Mouse (Mus musculus) kidney, postnatal 25 days (tissue): Measurements from ENCODE around the gene Olfr611.
"Not testable (repeated sequence)": the region's sequence is repeated elsewhere in the genome, so short reads cannot be mapped to it uniquely, and the experiment has no call there.

Source experiments
- DNase-seq, 2 experiments: peaks; one replicate each; pipeline ENCODE4 v3.0.0; 2021; ENCODE audit warnings: mixed read lengths in 2 of 2

Olfr611 gene

GRCm38 (mm10) chr7:103520746-103521145 is at the start of gene Olfr611:
Gene Olfr611, minus strand, starts transcription at chr7:103520846.
- DNase-seq, result not testable (repeated sequence)

GRCm38 (mm10) chr7:103569043-103569442 is 48.4 kb upstream of the Olfr611 start, which contains the start of gene Olfr616:
Gene Olfr616, minus strand, starts transcription at chr7:103569143.
- DNase-seq, result no peak

DNA sequence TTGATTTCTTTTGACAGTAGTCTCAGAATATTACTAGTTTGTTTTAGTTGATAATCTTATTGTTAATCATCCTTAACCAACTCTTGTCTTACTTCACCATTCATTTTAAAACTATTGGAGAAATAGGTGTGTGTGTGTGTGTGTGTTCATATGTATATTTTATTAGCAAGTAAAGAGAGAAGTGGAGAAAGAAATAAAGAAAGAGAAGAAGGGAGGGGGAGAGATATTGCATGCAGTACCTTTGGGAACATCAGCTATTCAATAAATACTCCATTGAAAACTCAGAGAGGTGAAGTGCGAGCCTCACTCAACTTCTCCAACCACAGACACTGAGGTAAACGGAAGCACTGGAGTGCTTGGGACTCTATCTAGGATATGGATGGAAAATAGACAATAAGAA is 35.1 kb upstream of the Olfr611 start, which contains the start of gene Olfr615:
Olfr615 (plus strand) TSS at position 301 of the 400 bp plus-strand sequence.
- DNase-seq, result no peak

- no peak for DNase-seq
Observed at GRCm38 (mm10) chr7:103547774-103548173, 27.1 kb upstream of the Olfr611 start, which contains the start of gene Olfr613. Gene Olfr613, plus strand, starts transcription at chr7:103548074.

GRCm38 (mm10) chr7:103542617-103543016 is 22.0 kb upstream of the Olfr611 start, which contains the start of gene Olfr612:
Gene Olfr612, minus strand, starts transcription at chr7:103542717.
- not testable (repeated sequence) for DNase-seq

DNA sequence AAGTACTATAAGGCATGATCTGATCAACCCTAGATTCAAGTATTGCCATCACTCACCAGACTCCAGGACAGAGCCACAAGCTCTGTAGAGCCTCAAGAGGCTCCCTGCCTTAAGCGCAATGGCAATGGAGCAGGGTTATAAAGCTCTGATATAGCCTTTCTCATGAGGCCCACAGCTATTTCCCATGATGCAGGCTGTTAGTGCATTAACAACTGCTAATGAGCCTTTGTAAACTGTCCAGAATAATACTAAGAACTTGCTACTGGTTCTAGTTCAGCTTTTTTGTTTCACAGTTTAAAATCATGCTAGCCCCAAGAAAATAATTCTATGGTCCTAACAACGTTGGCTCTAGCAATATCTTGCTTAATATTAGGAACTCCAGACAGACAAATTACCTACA is 8.6 kb downstream of the Olfr611 start, which contains the start of gene Olfr610:
Olfr610 (minus strand) TSS at position 101 of the 400 bp plus-strand sequence.
- no peak for DNase-seq

- no peak for DNase-seq
Observed at GRCm38 (mm10) chr7:103497962-103498361, 22.7 kb downstream of the Olfr611 start, which contains the start of gene Olfr609. Gene Olfr609, minus strand, starts transcription at chr7:103498062.

- DNase-seq, result not testable (repeated sequence)
Observed at GRCm38 (mm10) chr7:103477106-103477505, 43.5 kb downstream of the Olfr611 start.

- no peak for DNase-seq
Observed at GRCm38 (mm10) chr7:103469577-103469976, 51.1 kb downstream of the Olfr611 start, which contains the start of gene Olfr608. Gene Olfr608, plus strand, starts transcription at chr7:103469877.
